Mouse (Mus musculus) heart, postnatal 0 days (tissue): ENCODE results near the gene Slc22a5. TPM values are rescaled to one million over a fixed set of nuclear protein-coding genes. Genes with fewer than 3 reads are reported as not detected.

ENCODE experiments used
- ATAC-seq: fragments of 200-750 bp; cut with Nextera tagmentation; 2 replicates; pipeline ENCODE4 v1.8.0; 2017; ENCODE audit warnings: low read depth, moderate number of reproducible peaks, moderate library complexity; ENCODE audit not compliant: insufficient read depth
- DNase-seq: peaks from one replicate; pipeline ENCODE4 v3.0.0-alpha.2; 2016; ENCODE audit warnings: low spot score
- H3K27ac ChIP-seq: fragments of 300-500 bp; sonication (generic); 2 replicates; pipeline ENCODE4 v1.5.1; 2014; ENCODE audit warnings: low read depth, mild to moderate bottlenecking
- H3K27me3 ChIP-seq: fragments of 300-500 bp; sonication (generic); 2 replicates; pipeline ENCODE4 v1.6.1; 2014; ENCODE audit warnings: low read length, mixed read lengths; ENCODE audit not compliant: control insufficient read depth, insufficient read depth
- H3K36me3 ChIP-seq: fragments of 300-500 bp; sonication (generic); replicated peaks from 2 replicates; pipeline ENCODE4 v1.6.1; 2014; ENCODE audit warnings: low read length, mixed read lengths; ENCODE audit not compliant: control insufficient read depth, insufficient read depth
- H3K4me1 ChIP-seq: fragments of 300-500 bp; sonication (generic); 2 replicates; pipeline ENCODE4 v1.6.1; 2014; ENCODE audit warnings: antibody characterized with exemption; ENCODE audit not compliant: control insufficient read depth, insufficient read depth
- H3K4me2 ChIP-seq: fragments of 300-500 bp; sonication (generic); 2 replicates; pipeline ENCODE4 v1.6.1; 2014; ENCODE audit warnings: low read depth, mild to moderate bottlenecking, low read length, moderate library complexity
- H3K4me3 ChIP-seq: fragments of 300-500 bp; sonication (generic); 2 replicates; pipeline ENCODE4 v1.5.1; 2014; ENCODE audit warnings: low read depth, low read length
- H3K9ac ChIP-seq: fragments of 300-500 bp; sonication (generic); replicated peaks from 2 replicates; pipeline ENCODE4 v1.6.1; 2014; ENCODE audit warnings: low read depth, low read length, mixed read lengths
- H3K9me3 ChIP-seq: fragments of 300-500 bp; sonication (generic); replicated peaks from 2 replicates; pipeline ENCODE4 v1.6.1; 2016; ENCODE audit warnings: low read length; ENCODE audit not compliant: control insufficient read depth
- CTCF ChIP-seq: IDR thresholded peaks from 2 replicates; pipeline ENCODE4 v1.5.1; 2016; ENCODE audit warnings: antibody characterized with exemption, control low read depth, low read depth
- EP300 ChIP-seq: IDR thresholded peaks from 2 replicates; pipeline ENCODE4 v1.6.1; 2016; ENCODE audit warnings: antibody characterized with exemption, low read depth
- WGBS: fragments of 180-500 bp; shearing (Covaris S2); extraction: QIAGEN DNeasy Blood & Tissue Kit; methylation state at CpG from one replicate; pipeline ENCODE4 v1.1.7; 2014; 5-methylcytosine and 5-hydroxymethylcytosine counted together
- polyA plus RNA-seq: library from polyadenylated mRNA; unstranded; fragments of >200 nt; fragmentation: Nextera tagmentation; extraction: Ambion mirVana; gene quantifications from 2 replicates; pipeline ENCODE4 v1.2.1, GENCODE M21; 2015
- total RNA-seq: library from RNA; depleted of rRNA; stranded (reverse); fragments of >200 nt; gene quantifications from 2 replicates; pipeline ENCODE4 v1.2.3, GENCODE M21; 2014; ENCODE audit warnings: low replicate concordance

Gene Slc22a5
- total and polyA plus RNA-seq, 2 experiments from 2014 or later = 14.5 to 15.6 TPM

GRCm38 (mm10) chr11:53821230-53821944 lies 70.1 kb downstream of the Slc22a5 start:
- DNase-seq = no peak
- 0 out of 2 replicates have a peak, but pooled peaks cover 6% of the 10 kb centered on the region for H3K4me1 ChIP-seq

GRCm38 (mm10) chr11:53820516-53821170 lies 70.8 kb downstream of the Slc22a5 start:
- H3K27me3 ChIP-seq = no peaks in the 10 kb centered on the region
- WGBS = 82% methylated on average over 13 of the region's 13 CpGs
- no peak for TF ChIP-seq EP300
- no peak for TF ChIP-seq CTCF
- no peaks in the 10 kb centered on the region for H3K9me3 ChIP-seq
- no peak overlapping the region for H3K4me2 ChIP-seq
- no peaks in the 10 kb centered on the region for H3K36me3 ChIP-seq
- no peak overlapping the region for H3K27ac ChIP-seq
- H3K4me1 ChIP-seq = 0 out of 2 replicates have a peak, but pooled peaks cover 6% of the 10 kb centered on the region
- ATAC-seq = no peak
- H3K9ac ChIP-seq = no peak overlapping the region
- DNase-seq = no peak
- no peak overlapping the region for H3K4me3 ChIP-seq

More at GRCm38 (mm10) chr11:53821230-53821944, 70.1 kb downstream of the Slc22a5 start:
- WGBS = 82% methylated on average over 11 of the region's 11 CpGs
- Histone ChIP-seq H3K4me2 (no peak overlapping the region), H3K9ac (no peak overlapping the region), H3K36me3 (no peaks in the 10 kb centered on the region), H3K4me3 (no peak overlapping the region), H3K9me3 (no peaks in the 10 kb centered on the region), H3K27me3 (no peaks in the 10 kb centered on the region), H3K27ac (no peak overlapping the region)
- ATAC-seq = no peak
- TF ChIP-seq CTCF (no peak), EP300 (no peak)

GRCm38 (mm10) chr11:53819511-53819910 lies 71.9 kb downstream of the Slc22a5 start:
- Histone ChIP-seq H3K36me3 (no peaks in the 10 kb centered on the region), H3K9ac (no peak overlapping the region), H3K27ac (no peak overlapping the region), H3K27me3 (no peaks in the 10 kb centered on the region), H3K9me3 (no peaks in the 10 kb centered on the region), H3K4me3 (no peak overlapping the region), H3K4me1 (0 out of 2 replicates have a peak, but pooled peaks cover 6% of the 10 kb centered on the region), H3K4me2 (no peak overlapping the region)
- 89% methylated on average over 6 of the region's 6 CpGs for WGBS
- no peak for ATAC-seq
- TF ChIP-seq EP300 (no peak), CTCF (no peak)
- no peak for DNase-seq

GRCm38 (mm10) chr11:53818794-53819193 lies 72.7 kb downstream of the Slc22a5 start:
- no peak overlapping the region for H3K27ac ChIP-seq
- no peaks in the 10 kb centered on the region for H3K27me3 ChIP-seq
- no peak overlapping the region for H3K9ac ChIP-seq
- no peak for DNase-seq
- ATAC-seq = no peak
- no peak overlapping the region for H3K4me3 ChIP-seq
- peaks cover 6% of the 10 kb centered on the region; the same call in 1 of the 2 replicates for H3K4me1 ChIP-seq
- TF ChIP-seq EP300 (no peak), CTCF (no peak)
- 49% methylated on average over 6 of the region's 6 CpGs for WGBS
- no peaks in the 10 kb centered on the region for H3K36me3 ChIP-seq
- no peaks in the 10 kb centered on the region for H3K9me3 ChIP-seq
- no peak overlapping the region for H3K4me2 ChIP-seq

GRCm38 (mm10) chr11:53816841-53817375 lies 74.6 kb downstream of the Slc22a5 start:
- Histone ChIP-seq H3K27ac (no peak overlapping the region), H3K36me3 (no peaks in the 10 kb centered on the region), H3K9me3 (no peaks in the 10 kb centered on the region), H3K9ac (no peak overlapping the region), H3K4me1 (peaks cover 12% of the 10 kb centered on the region; the same call in 1 of the 2 replicates), H3K4me3 (no peak overlapping the region), H3K27me3 (no peaks in the 10 kb centered on the region), H3K4me2 (no peak overlapping the region)
- ATAC-seq (no peak), DNase-seq (no peak)
- no peak for TF ChIP-seq EP300
- no peak for TF ChIP-seq CTCF
- WGBS = 83% methylated on average over 5 of the region's 5 CpGs
